Mouse (Mus musculus) lung, postnatal 10 days (tissue): Measurements from ENCODE around the gene Tbc1d22a.
"Not testable (repeated sequence)": the region's sequence is repeated elsewhere in the genome, so short reads cannot be mapped to it uniquely, and the experiment has no call there.

Experiments used
- DNase-seq: peaks from one replicate; pipeline ENCODE4 v3.0.0; 2021

Gene Tbc1d22a

DNA sequence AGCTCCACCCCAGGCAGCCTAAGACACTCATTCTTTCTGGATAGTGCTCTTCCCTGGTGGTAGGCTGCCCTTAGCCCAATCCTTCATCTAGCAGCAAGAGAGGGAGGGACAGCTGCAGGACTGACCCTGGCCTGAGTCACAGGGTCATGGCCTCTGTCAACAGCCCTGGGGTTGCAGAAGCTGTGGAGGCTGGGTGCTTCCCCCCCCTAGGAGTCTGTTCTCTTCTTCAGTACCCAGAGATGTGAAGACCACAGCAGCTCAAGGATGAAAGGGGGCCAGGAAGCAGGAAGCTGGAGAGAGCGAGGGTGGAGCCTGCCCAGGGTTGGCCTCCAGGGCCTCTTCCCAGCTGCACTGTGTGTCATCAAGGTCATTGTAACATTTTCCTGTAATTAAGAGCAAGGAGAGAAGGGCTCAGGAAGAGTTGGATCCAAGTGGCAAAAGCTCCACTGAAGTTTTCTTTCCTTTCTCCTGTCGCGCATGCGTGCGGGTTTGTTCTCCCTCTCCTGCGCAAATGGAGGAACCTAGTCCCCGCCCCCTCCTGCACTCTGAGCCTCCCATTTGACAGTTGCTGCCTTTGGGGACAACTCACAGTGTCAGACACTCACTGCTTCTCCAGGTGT is 10.2 kb upstream of the Tbc1d22a start:
- peak; percentile 76 for DNase-seq

DNA sequence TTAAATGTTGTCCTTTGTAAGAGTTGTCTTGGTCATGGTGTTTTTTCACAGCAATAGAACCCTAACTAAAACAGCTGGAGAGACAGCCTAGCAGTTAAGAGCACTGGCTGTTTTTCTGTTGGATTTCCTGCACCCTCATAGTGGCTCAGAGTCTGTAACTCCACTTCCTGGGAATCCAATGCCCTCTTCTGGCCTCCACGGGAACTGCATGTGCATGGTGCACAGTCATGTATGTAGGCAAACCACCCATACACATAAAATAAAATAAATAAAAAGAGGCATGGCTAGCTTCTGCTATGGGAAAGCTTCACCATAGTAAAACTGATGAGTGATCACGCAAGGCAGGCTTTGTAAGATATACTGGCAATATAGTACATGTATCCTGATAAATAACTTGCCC is 9.0 kb upstream of the Tbc1d22a start:
- DNase-seq: peak; percentile 77

DNA sequence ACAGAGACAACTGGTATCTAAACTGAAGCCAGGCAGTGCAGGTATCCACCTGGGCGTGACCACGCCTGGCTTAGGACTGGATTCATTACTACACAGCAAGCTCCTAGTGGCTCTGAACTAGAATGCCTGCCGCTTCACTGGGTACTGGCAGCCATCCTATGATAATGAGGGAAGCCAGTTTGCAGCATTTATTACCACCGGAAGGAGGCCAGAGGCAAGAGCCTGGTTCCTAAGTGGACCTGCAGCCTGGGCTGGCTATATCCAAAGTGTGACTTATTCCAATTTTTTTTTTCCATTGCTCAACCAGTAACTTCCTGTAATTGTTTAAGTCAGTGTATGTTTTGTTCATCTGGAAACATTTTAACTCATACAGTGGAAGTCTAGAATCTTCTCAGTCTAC is 7.9 kb upstream of the Tbc1d22a start:
- no peak for DNase-seq

DNA sequence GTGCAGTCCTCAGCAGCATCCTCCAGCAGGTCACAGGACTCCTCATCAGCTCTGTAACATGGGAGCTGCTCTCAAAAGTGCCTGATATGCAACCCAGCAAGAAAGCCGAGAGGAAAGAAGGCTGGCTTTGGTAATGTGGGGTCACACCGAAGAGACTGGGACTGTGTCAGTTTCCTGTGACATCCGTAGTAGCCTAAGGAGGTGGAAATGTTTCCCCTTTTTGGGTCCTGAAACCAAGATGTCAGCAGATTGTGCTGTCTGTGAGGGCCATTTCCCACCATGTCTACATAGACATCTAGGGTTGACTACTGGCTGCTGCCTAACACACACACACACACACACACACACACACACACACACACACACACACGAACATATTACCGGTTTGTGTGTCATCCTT is 2.1 kb upstream of the Tbc1d22a start:
- DNase-seq: not testable (repeated sequence)

DNA sequence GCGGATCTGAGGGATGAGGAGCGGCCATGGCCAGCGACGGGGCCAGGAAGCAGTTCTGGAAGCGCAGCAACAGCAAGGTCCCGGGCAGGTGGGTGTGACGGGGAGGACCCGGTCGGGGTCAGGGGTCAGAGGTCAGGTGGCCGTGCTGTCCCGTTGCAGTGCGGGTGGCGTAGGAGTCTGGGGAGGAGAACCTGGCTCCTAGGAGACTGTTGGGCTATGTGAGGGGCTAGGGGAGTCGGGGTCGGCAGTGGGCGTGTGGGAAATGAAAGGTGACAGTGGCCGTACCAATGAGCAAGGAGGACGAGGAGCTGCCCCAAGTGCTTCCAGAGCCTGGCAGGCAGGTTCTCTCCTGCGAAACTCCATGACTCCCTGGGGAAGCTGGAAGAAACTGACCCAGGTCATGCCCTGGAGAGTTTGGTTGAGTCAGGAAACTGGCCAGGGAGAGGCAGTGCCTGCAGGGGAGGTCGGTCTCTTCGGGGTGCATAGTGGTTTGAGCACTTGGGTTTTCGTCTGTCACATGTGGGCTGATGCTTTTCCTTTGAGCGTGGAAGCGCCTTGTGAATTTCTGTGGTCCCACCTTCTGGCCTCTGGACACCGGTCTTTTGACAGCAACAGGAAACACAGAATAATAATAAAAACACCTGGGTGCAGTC is 416 bp downstream of the Tbc1d22a start:
- DNase-seq: no peak

DNA sequence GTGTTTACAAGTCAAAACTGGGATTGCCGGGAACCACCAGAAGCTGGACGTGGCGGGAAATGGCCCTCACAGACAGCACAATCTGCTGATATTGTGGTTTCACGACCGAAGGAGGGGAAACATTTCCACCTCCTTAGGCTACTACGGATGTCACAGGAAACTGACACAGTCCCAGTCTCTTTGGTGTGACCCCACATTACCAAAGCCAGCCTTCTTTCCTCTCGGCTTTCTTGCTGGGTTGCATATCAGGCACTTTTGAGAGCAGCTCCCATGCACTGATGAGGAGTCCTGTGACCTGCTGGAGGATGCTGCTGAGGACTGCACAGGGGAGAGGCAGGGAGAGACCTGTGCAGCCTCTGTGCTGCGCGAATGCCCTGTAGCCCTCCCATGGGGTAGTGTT is 2.4 kb downstream of the Tbc1d22a start:
- not testable (repeated sequence) for DNase-seq

DNA sequence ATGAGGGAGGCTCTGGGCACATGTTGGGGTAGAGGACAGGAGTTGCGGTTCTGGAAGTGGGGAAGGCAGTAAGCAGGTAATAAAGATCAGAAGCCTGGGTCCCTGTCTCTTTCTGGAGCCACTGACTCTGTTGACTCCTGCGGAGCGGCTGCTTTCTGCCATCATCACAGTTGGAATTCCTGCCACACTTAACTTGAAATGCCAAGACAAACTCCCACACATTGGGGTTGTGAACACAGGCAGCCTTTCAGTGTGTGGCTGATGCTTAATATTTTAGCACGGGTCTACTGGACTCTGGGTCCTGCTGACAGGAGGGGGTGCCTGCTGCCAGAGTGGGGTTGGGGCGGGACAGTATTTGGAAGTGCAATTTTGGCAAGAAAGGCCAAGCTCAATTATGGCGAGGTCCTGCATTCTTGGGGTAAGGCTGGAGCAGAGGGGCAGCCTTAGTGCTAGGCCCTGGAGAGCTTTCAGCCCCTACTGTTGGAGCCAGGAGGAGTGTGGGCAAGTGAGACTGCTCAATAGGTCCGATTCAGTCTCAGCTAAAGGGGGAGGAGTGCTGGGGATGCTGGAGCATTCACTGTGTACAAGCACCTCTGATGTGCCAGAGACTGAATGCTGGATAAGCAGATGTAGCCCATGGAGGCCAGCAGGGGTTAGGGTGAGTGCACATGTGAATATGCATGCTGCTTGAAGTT is 5.4 kb downstream of the Tbc1d22a start:
- DNase-seq: peak; percentile 11

DNA sequence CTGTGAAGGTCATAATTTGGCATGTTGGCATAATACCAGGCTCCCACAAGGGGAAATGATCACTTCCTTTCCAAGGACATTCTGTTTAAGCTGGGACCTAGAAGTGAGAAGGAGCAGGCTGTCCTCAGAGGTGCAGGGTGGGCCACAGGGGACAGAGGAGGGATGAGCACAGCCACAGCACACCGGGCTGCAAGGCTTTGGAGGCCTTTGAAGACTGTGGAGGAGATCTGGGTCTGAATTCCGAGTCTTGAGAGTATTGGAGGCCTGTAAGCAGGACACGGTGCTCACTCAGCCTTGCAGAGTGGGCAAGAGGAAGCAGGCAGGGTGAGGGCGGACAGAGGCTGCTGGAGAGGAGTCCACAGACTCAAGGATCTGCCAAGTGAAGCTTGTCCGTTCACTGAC is 6.0 kb downstream of the Tbc1d22a start:
- DNase-seq: peak; percentile 68

DNA sequence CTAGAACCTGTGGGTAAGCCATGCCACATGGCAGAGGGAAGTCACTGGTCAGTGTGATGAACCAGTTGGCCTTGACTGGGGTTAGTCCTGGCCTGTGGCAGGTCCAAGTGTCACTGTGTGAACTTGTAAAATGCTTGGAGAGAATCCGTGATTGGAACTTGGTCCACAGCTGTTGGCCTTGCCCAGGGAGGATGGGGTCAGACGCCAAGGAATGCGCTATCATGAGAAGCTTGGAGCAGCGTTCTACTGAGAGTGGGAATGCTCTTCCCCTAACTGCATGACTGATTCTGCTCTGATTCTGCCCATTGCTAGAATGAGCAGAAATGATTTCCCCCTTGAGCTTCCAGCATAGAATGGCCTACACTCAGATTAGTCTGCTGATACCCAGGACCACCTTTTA is 6.5 kb downstream of the Tbc1d22a start:
- peak; percentile 44 for DNase-seq

DNA sequence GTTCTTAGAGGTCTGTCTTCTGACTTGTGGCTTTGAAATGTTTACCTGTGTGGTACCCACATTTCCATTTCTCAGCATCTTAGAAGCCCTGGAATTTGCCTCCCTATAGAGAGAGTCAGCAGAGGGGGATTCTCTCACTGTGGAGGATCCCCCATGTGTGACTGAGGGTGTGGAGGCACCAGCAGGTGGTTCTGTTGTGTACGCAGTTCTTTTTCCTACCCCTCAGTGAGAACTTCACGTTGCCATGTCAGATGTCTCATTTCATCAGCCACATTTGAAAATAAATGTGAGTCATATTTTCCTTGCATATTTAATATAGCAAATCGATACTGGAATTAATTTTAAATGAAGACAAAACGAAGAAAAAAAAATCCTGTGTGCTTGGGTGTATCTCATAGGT is 7.1 kb downstream of the Tbc1d22a start:
- DNase-seq: no peak

DNA sequence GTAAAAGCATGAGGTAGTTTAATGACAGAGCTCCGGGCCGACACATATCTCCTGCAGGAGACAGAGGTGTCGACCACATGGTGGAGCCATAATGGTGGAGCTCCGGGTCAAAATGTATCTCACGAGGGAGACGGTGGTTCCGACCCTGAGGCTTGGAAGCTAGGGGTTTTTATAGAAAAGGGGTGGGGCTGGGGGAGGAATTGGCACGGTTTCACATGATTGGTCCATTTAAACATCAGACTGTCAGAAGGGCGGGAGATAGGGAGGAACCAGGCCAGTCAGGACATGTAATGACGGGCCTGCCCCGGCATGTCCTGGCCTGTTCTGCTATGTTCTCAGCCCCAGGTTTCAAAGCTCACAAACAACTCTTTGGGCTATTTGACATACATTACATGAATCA is 7.6 kb downstream of the Tbc1d22a start:
- not testable (repeated sequence) for DNase-seq

DNA sequence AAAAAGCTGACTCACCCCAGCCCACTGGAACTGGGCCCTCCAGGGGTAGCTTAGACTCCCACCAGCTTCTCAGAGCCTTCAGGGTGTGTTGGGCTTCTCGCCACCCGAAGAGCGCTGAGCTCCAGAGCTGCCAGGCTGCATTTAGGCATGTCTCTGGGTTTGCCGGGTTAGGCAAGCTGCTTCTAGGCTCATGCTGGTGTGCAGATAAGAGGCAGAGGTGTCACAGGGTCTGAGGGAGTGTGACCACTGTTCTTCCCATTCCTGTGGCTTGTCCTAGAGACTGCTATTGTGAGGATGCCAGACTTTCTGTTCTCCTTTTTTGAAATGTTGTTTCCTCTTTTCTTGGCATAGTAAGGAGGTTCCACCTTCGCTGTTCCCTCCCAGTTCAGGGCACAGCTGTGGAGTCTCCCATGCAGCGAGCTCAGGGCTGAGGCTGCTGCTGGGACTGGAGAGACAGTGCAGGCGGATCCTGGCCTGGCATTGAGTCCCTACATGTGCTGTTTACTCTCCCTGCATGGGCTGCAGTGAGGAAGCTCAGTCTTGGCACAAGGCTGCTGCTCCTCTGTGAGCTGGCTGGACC is 10.8 kb downstream of the Tbc1d22a start:
- no peak for DNase-seq

DNA sequence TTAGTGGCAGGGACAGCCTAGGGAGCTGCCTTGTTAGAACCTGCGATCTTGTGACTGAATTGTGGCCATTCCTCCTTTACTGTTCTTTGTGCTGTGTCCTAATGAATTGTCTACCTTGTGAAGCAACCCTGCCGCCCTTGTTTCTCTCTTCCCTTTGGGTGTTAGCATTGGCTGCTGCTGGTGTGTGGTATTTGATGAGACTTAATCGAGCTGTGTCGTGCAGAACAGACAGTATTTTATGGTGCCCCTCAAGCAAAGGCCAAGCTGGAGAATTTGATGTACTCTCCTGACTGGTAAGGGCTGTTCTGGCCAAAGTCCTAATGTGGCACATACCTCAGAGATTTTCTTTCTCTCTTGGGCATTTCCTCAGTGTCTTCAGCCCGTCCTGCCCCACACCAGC is 12.0 kb downstream of the Tbc1d22a start:
- no peak for DNase-seq

DNA sequence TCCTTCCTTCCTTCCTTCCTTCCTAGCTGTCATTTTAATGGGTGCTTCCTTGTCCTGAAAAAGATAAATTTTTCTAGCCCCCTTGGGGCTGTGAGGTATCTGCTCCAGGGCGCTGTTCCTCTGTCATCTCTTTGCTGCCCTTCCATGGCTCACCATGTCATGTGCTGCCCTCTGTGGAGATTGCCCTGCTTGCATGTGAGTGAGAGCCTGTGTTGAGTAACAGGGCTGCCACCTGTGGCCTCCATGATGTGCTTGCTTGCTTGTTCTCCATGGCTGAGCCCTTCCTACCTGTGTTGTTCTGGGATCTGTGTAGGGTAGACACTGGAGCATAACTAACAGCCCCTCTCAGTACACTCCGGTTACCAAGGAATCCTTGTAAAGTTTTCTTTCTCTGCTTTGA is 12.7 kb downstream of the Tbc1d22a start:
- DNase-seq: no peak

DNA sequence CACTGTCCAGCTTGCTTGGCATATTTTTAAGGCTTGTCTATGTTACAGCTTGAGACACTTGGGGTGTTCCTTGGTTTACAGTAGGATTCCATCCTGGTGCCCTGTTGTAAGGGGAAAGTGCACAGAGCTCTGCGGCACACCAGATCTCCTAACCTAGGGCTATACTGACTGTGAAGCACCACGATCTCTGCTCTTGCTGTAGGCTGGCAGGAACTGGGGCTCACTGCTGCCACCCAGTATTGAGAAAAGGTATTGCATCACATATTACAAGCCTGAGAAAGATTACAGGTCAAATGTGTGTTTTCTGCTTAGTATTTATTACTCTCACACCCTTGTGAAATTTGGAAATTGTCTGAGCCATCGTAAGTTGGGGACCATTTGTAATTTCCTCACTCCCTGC is 13.9 kb downstream of the Tbc1d22a start:
- DNase-seq: peak; percentile 76

DNA sequence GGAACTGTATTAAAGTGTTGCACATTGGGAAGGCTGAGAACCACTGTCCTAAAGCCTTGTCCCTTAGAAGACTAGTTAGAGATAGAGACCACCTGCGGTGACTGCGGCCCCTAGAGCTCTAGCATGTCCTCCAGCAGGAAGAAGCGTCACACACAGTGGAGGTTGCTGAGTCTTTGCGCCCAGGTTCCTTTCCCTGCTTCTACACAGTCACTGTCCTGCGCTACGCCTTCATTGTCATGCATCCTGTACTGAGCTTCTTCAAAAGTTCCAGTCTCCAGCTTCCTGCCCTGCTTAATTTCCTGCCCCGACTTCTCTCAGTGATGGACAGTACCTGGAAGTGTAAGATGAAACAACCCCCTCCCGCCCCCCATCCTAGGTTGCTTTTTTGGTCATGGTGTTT is 14.8 kb downstream of the Tbc1d22a start:
- DNase-seq: no peak

DNA sequence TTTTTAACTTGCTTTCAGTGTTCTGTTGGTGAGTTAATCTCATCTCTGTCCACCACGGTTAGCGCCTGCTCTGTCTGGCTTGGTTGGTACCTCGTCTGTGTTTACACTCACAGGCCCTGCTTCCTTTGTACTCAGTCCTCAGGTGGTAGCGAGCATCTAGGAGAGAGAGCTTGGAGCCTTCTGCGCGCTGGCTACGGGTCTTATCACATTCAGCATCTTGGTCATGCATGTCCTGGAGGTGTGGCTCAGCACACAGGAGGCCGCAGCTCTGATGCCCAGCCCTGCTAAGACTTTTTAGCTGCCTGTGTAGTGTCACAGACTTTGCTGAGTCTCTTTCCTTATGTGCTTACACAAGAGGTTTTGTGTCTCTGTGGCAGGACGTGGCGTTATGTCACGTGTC is 15.4 kb downstream of the Tbc1d22a start:
- no peak for DNase-seq

DNA sequence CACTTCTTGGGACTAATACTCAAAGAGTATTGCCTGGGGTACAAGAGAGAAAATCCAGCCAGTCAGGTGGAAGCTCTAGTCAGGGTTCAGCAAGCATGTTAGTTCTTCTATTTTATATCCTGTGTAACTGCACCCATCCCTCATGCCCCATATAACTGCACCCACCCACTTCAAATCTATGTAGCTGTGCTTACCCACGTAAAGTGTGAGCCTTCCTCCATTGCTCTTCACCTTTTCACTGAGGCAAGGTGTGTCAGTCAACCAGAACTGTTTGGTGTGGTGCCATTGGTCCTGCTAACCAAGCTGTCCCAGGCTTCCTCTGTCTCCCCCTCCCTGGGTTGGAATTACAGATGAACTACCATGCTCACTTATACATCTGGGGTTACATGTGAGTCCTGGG is 16.9 kb downstream of the Tbc1d22a start:
- no peak for DNase-seq

DNA sequence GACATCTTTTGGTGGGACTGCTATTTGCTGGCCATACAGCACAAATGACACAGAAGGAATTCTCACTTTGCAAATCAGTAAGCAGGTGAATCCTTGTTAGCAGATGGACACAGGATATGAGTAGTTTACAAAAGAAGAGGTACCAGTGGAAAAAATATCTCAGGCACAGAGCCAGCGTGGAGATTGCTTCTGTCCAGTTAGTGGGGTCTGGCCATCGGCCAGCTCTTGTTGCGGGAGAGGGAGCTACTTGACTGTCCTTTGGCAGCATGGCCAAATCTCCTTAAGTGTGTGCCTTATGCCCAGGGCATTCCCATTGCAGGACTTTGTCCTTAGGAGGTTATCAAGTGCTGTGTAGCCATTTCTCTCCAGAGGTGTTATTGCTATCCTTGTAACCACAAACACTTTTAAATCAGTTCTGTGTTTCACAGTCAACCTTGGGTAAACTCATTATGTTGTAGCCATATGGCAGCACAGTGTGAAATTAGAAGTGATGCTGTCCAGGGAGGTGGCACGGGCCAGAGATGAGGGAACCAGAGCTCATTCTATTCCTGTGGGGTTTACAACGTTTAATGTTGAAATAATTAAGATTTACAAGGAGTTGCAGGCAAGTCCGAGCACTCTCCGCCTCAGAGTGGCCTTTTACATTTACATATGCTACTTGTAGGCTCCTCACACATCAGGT is 17.7 kb downstream of the Tbc1d22a start:
- peak; percentile 30 for DNase-seq

DNA sequence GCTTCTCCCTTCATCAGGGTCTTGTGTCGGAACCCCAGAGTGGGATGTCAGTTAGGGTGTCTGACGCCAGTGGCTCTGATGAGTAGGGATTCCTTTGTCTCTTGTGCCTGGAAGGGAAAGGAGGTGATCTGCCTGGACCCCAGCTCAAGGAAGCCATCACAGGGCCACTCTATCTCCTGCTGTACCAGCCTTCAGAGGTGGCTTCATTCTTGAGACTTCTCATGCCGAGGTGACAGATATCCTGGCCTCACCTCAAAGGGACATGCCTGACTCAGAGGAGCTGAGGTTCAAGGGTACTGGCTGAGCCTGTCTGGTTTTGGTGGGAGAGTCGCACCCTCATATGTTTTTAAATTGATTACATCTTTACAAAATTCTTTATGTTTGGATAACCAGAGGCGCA is 19.7 kb downstream of the Tbc1d22a start:
- DNase-seq: no peak

DNA sequence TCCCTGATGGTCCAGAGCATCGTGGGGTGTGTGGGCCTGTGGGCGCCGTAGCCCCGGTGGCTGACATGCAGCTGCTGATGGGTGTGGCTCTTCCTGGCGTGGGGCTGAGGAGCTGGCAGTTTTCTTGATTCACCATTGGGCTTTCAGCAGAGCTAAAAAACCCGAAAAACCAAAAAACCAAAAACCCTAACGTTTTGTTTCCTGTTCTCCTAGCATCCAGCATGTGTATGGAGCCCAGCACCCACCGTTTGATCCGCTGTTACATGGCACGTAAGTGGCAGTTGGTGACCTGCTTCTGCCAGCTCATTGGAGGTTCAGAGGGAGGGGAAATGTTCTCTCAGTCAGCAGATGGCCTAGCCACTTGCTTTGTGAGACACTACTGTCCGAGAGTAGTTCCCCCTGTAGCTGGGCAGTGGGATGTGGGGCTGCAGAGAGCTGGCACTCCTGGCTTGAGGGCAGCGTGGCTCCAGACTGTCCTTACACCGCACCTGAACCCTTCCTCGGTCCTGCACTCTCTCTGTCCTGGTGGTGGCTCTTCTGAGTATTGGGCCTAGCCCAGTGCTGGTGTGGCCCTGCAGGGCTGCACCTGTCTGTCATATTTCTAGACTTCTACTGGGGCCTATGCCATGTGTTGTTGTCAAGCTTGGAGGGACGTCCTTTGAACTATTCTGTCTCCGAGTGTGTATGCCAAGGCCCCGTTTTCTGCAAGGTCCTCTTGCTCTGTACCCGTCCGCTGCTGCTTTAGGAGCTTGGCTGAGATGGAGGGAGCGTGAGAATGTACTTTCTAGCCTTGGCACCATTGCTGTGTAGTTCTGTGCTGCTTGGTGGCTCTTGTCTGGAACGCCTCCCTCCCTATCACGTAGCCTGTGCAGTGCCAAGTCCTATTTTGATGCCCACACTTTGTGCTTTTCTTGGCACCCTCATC is 20.5 kb downstream of the Tbc1d22a start:
- no peak for DNase-seq

DNA sequence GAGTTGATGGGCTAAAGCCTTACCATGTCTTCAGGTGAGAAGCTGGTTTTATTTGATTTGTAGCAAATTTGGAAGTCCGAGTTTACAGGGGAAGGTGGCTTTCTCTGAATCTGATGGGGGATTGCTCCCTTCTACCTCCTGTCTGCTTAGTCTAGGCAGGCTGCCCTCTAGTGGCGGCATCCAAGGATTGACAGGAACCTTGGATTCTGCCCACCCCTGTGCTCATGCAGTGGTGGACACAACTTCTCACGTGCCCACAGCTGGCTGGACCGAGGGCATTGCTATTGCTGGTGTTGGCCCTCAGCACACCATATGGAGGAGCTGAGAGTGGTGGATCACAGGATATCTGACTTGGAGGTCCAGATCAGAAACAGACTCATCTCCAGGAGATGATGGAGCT is 22.0 kb downstream of the Tbc1d22a start:
- peak; percentile 73 for DNase-seq
